22 mouse cellular contexts compared by ENCODE assay signal in the genomic region with DNA sequence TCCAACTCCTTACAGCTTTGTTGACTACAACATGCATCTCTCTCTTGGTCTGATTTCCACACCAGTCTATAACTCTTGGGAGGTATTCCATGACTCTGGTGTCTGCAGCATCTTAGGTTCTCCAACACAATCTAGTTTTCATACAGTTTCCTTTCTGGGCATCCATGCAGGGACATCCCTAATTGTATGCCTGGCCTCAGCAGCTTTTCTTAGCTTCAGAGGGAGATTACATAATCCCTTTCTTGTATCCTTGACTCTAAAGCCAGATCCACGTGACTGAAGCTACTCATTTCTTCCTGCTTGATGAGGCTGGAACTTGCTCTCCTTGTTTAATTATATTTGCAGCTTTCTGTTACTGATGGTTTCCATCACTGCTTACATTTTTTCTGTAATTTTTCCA. TPM values are rescaled to one million over a fixed set of nuclear protein-coding genes. Genes with fewer than 3 reads are reported as not detected.
"Had no signal": no experiment of that assay in that cellular context is flagged by ENCODE, and none has a peak within 500 bp of the region (broad histone marks: within the 10 kb centered on the region; RNA-seq: fewer than 3 reads in every experiment).

No protein-coding gene starts in this region.

- H3K27ac ChIP-seq: kidney, embryonic 15.5 days; left cerebral cortex, adult 2 months; liver, embryonic 13.5 days; midbrain, embryonic 12.5 days; midbrain, embryonic 15.5 days; neural tube, embryonic 13.5 days; stomach, embryonic 15.5 days had no signal

- H3K27me3 ChIP-seq: kidney, embryonic 15.5 days; liver, embryonic 13.5 days; midbrain, embryonic 12.5 days; midbrain, embryonic 15.5 days; neural tube, embryonic 13.5 days; stomach, embryonic 15.5 days had no signal

- H3K4me2 ChIP-seq: kidney, embryonic 15.5 days; liver, embryonic 13.5 days; lung, embryonic 14.5 days; midbrain, embryonic 12.5 days; midbrain, embryonic 15.5 days; neural tube, embryonic 13.5 days; stomach, embryonic 15.5 days had no signal

- H3K4me3 ChIP-seq: kidney, embryonic 15.5 days; left cerebral cortex, adult 2 months; liver, embryonic 13.5 days; midbrain, embryonic 12.5 days; midbrain, embryonic 15.5 days; myocyte; neural tube, embryonic 13.5 days; stomach, embryonic 15.5 days had no signal

- ATAC-seq: lung, postnatal 0 days; midbrain, embryonic 15.5 days had no signal

- H3K9ac ChIP-seq: kidney, embryonic 15.5 days; liver, embryonic 13.5 days; lung, embryonic 14.5 days; midbrain, embryonic 12.5 days; midbrain, embryonic 15.5 days; neural tube, embryonic 13.5 days; stomach, embryonic 15.5 days had no signal

- H3K9me3 ChIP-seq: kidney, embryonic 15.5 days; liver, embryonic 13.5 days; midbrain, embryonic 12.5 days; midbrain, embryonic 15.5 days; neural tube, embryonic 13.5 days; stomach, embryonic 15.5 days had no signal

- DNase-seq: kidney, adult 8-10 months; kidney, postnatal 10 days; kidney, postnatal 36 days; layer of hippocampus, postnatal 36 days; liver, embryonic 13.5 days; lung, embryonic 14.5 days; retina, postnatal 1 day; right cerebral cortex, postnatal 25 days; spleen, adult 18-20 months; thymus, postnatal 25 days had no signal

- H3K36me3 ChIP-seq: kidney, embryonic 15.5 days; liver, embryonic 13.5 days; midbrain, embryonic 12.5 days; midbrain, embryonic 15.5 days; neural tube, embryonic 13.5 days; stomach, embryonic 15.5 days had no signal

RNA-seq across cellular contexts. Expression of a gene that starts 7.7 kb away (rescaled TPM):
- total RNA-seq: neutrophil, adult 5-6 weeks had no signal
- polyA plus RNA-seq: kidney, embryonic 15.5 days; limb, embryonic 11.5 days; liver, embryonic 13.5 days; liver, embryonic 16.5 days; lung, embryonic 14.5 days; lung, postnatal 0 days; midbrain, embryonic 12.5 days; midbrain, embryonic 15.5 days; neural tube, embryonic 13.5 days; stomach, embryonic 15.5 days; thymus, postnatal 0 days had no signal
